Mouse (Mus musculus) heart, adult 2 months (tissue): ENCODE measurements around the gene Apeh. TPM values are rescaled to one million over a fixed set of nuclear protein-coding genes. Genes with fewer than 3 reads are reported as not detected.

Experiments
- DNase-seq, 2 experiments: peaks; one replicate each; pipeline ENCODE4 v3.0.0; 2021
- H3K27ac ChIP-seq: fragments of 200-600 bp; 2 replicates; pipeline ENCODE4 v1.8.1; 2022
- H3K27me3 ChIP-seq: fragments of 200-500 bp; 2 replicates; pipeline ENCODE4 v1.6.1; 2012; ENCODE audit warnings: mild to moderate bottlenecking, low read length, inconsistent platforms, mixed read lengths; ENCODE audit not compliant: control insufficient read depth, insufficient read depth
- H3K36me3 ChIP-seq: fragments of 200-500 bp; 2 replicates; pipeline ENCODE4 v1.6.1; 2012; ENCODE audit warnings: low read length, inconsistent platforms; ENCODE audit not compliant: control insufficient read depth, insufficient read depth
- H3K4me1 ChIP-seq: fragments of 200-500 bp; 2 replicates; pipeline ENCODE4 v1.6.1; 2011; ENCODE audit warnings: low read length; ENCODE audit not compliant: control insufficient read depth, insufficient read depth
- H3K4me3 ChIP-seq: fragments of 200-600 bp; 2 replicates; pipeline ENCODE4 v1.8.1; 2022
- H3K79me2 ChIP-seq: fragments of 200-500 bp; replicated peaks from 2 replicates; pipeline ENCODE4 v1.6.1; 2012; ENCODE audit warnings: mild to moderate bottlenecking, inconsistent platforms, low read length, moderate library complexity, mixed read lengths; ENCODE audit not compliant: control insufficient read depth, insufficient read depth
- H3K9ac ChIP-seq: fragments of 200-500 bp; 2 replicates; pipeline ENCODE4 v1.6.1; 2012; ENCODE audit warnings: low read depth, mild to moderate bottlenecking, control low read depth, inconsistent platforms, low read length, mixed read lengths
- CTCF ChIP-seq: fragments of 200-600 bp; IDR thresholded peaks from 2 replicates; pipeline ENCODE4 v1.8.1; 2022; ENCODE audit warnings: antibody characterized with exemption, mild to moderate bottlenecking, moderate library complexity
- EP300 ChIP-seq: fragments of 200-500 bp; IDR thresholded peaks from 2 replicates; pipeline ENCODE4 v1.6.1; 2011; ENCODE audit warnings: low read depth, low read length, control low read depth; ENCODE audit not compliant: insufficient read depth
- POLR2A ChIP-seq: fragments of 200-500 bp; IDR thresholded peaks from 2 replicates; pipeline ENCODE4 v1.6.1; 2011; ENCODE audit warnings: mild to moderate bottlenecking, low read depth, low read length, control low read depth; ENCODE audit not compliant: insufficient read depth
- WGBS: fragments of 180-500 bp; shearing (Covaris S2); methylation state at CpG from one replicate; pipeline ENCODE4 v1.1.7; 2018; 5-methylcytosine and 5-hydroxymethylcytosine counted together
- intact Hi-C: fragments of 180-260 bp; cut with DNase I; formaldehyde crosslinking; loops from one replicate; pipeline ENCODE4 v1.15.1; 2025
- polyA plus RNA-seq: library from polyadenylated mRNA; depleted of rRNA; stranded (reverse); fragments of >200 nt; gene quantifications from 2 replicates; pipeline ENCODE4 v1.2.3, GENCODE M21; 2012
- total RNA-seq, 2 experiments: library from RNA; stranded (reverse); gene quantifications; 2 replicates each; pipeline ENCODE4 v1.2.3; 2021

Gene Apeh
- total and polyA plus RNA-seq, 3 experiments: 37.6 to 58.0 (median 39.3) TPM

DNA sequence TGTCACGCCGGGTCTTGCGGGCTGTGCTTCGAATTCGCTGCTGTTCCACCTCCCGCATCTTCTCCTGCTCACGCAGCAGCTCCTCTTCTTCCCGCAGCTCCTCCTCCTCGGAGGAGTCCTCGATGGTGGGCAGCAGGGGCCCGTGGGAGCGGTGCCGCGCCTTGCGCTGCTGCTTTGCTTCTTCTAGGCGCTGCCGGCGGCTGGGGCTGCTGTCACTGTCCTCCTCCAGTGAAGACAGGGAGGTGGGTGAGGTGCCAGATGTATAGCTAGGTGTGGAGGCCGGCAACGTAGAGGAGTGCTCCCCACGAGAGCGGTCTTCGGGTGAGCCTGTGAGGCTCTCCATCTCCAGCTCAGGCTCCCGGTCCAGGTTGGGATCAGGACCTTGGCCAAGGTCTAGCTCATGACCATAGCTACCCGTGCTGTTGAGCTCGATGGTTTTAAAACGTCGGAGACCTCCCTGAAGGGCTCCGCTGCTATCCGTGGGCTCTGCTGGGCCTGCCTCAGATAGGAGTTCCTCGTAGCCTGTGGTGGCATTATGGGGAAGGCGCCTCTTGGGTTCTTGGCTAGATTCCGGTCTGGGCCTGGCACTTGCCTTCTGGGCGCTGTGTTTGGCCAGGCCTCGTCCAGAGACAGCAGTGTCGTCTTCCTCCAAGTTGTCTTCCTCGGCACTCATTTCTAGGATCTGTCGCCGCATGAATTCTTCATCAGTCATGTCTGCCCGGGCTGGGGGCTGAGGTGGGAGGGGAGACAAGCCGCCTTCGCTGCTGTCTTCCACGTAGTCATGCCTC lies 21.1 kb upstream of the Apeh start:
- no peak overlapping the region for H3K9ac ChIP-seq
- H3K27ac ChIP-seq: no peak overlapping the region
- TF ChIP-seq CTCF: no peak
- TF ChIP-seq EP300: no peak
- TF ChIP-seq POLR2A: no peak
- peaks cover 1% of the 10 kb centered on the region; the same call in 1 of the 2 replicates for H3K4me1 ChIP-seq
- no peak for DNase-seq
- intact Hi-C loops: no loop called here
- no peak overlapping the region for H3K4me3 ChIP-seq
- H3K79me2 ChIP-seq: no peaks in the 10 kb centered on the region
- WGBS: 68% methylated on average over 43 of the region's 43 CpGs
- no peaks in the 10 kb centered on the region for H3K36me3 ChIP-seq
- peaks cover 2% of the 10 kb centered on the region; the same call in 1 of the 2 replicates for H3K27me3 ChIP-seq

DNA sequence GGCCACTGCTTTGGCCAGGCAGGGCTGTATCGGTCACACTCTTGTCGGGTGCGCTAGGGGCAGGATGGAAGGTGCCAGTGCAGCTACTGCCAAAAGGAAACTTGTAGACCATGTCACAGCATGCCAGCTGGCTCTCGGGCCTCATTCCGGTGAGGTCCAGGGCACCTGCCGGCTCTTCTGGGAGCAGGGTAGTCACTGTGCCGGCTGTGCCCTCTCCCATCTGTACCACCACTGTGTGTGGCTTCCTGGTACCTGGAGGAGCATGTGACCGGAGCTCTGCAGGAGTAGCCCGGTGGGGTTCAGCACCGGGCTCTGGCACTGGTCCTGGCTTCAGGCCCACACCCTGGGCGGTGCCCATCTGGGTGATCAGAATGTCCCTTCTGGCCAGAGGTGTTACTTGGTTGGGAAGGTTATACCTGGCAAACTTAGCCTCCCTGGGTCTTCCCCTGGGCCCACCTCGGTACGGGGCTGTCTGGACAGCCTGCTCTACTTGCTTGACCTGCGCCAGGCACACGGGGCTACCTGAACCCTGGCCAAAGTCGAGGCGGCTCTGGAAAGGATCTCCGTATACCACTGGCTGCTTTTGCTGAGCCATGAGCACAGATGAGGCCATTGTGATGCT lies 18.4 kb upstream of the Apeh start:
- peak; percentile 42 to 66 for DNase-seq
- 83% methylated on average over 18 of the region's 18 CpGs for WGBS
- Histone ChIP-seq H3K27me3 (peaks cover 2% of the 10 kb centered on the region; the same call in 1 of the 2 replicates), H3K9ac (no peak overlapping the region), H3K36me3 (no peaks in the 10 kb centered on the region), H3K27ac (no peak overlapping the region), H3K4me3 (no peak overlapping the region), H3K79me2 (no peaks in the 10 kb centered on the region), H3K4me1 (no peaks in the 10 kb centered on the region)
- intact Hi-C loops: no loop called here
- TF ChIP-seq POLR2A (no peak), CTCF (no peak), EP300 (no peak)

DNA sequence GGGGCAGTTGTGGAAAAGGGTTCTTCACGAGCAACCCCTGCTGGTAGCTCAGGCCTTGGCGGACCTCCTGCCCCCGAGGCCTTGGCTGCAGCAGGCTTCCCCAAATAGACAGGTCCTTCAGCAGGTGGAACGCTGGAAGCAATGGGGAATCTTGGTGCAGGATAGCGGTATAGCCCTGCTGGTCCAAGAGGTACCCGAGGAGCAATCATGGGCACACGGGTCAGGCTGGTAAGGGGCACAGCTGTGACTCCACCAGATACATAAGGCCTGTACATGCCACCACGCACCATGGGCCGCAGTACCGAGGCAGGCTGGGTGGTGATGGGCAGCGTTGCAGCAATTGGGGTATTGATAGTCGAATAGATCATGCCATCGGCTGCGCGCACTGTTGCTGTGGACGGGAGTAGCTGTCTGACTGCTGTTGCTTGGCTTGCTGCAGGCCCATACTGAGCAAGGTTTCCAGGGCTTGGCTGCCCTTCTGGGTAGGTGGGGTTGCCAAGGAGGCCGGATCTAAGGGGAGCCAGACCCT lies 17.3 kb upstream of the Apeh start:
- Histone ChIP-seq H3K4me3 (no peak overlapping the region), H3K79me2 (no peaks in the 10 kb centered on the region), H3K27ac (no peak overlapping the region), H3K4me1 (no peaks in the 10 kb centered on the region), H3K36me3 (no peaks in the 10 kb centered on the region), H3K9ac (no peak overlapping the region; the same call in 1 of the 2 replicates), H3K27me3 (peaks cover 2% of the 10 kb centered on the region; the same call in 1 of the 2 replicates)
- no peak for DNase-seq
- intact Hi-C loops: no loop called here
- WGBS: 72% methylated on average over 17 of the region's 17 CpGs
- TF ChIP-seq EP300 (no peak), CTCF (0 out of 2 replicates have a peak, but pooled peaks have one; percentile 3)

DNA sequence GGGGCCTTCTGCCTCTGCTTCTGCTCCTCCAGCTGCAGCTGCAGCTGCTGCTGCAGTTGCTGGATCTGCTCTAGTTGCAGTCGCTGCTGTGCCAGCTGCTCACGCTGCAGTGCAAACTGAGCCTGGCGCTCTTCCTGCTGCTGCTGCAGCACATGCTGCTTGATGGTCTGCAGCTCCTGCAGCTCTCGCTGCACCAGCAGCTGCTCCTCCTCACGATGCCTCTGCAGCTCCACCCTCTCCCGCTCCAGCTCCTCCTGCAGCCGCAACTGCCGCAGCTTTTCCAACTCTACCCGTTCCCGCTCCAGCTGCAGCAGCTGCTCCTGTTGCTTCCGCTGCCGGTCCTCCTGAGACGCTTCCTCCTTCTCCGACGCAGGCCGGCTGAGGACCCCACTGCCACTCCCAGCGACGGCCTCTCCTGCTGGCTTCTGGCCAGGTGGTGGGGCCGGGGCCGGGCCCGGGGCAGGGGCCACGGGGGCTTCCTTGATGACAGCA lies 16.7 kb upstream of the Apeh start:
- H3K4me3 ChIP-seq: peak overlapping the region; percentile 14; the same call in 1 of the 2 replicates
- no peak overlapping the region for H3K27ac ChIP-seq
- no peak for TF ChIP-seq POLR2A
- TF ChIP-seq CTCF: no peak
- TF ChIP-seq EP300: no peak
- 6% methylated on average over 22 of the region's 22 CpGs for WGBS
- peak overlapping the region; percentile 4; the same call in 1 of the 2 replicates for H3K9ac ChIP-seq
- no peaks in the 10 kb centered on the region for H3K36me3 ChIP-seq
- H3K27me3 ChIP-seq: peaks cover 2% of the 10 kb centered on the region; the same call in 1 of the 2 replicates
- H3K79me2 ChIP-seq: no peaks in the 10 kb centered on the region
- intact Hi-C loops: no loop called here
- H3K4me1 ChIP-seq: no peaks in the 10 kb centered on the region
- no peak for DNase-seq

DNA sequence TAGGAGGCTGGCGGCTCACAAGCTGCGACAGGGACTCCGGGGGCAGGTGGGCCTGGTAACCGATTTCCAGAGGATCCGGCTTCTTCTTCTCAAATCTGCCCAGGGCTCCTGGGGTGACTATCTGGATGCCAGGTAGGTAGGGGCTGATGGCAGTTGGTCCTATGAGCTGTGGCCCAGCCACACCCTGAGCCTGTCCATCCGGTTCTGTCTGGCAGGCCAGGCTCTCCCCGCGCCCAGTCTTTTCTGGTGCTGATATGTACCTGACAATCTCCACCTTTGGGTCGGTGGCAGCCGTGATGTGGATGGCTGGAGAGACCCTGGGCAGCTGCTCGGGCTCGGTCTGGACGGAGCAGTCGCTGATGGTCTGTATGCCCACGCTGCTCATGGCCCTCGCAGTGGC lies 15.8 kb upstream of the Apeh start:
- Histone ChIP-seq H3K36me3 (no peaks in the 10 kb centered on the region), H3K4me3 (no peak overlapping the region), H3K27ac (no peak overlapping the region), H3K4me1 (no peaks in the 10 kb centered on the region), H3K27me3 (peaks cover 1% of the 10 kb centered on the region; the same call in 1 of the 2 replicates), H3K9ac (no peak overlapping the region), H3K79me2 (no peaks in the 10 kb centered on the region)
- intact Hi-C loops: no loop called here
- WGBS: 83% methylated on average over 16 of the region's 16 CpGs
- DNase-seq: no peak
- no peak for TF ChIP-seq EP300
- no peak for TF ChIP-seq CTCF
- no peak for TF ChIP-seq POLR2A

DNA sequence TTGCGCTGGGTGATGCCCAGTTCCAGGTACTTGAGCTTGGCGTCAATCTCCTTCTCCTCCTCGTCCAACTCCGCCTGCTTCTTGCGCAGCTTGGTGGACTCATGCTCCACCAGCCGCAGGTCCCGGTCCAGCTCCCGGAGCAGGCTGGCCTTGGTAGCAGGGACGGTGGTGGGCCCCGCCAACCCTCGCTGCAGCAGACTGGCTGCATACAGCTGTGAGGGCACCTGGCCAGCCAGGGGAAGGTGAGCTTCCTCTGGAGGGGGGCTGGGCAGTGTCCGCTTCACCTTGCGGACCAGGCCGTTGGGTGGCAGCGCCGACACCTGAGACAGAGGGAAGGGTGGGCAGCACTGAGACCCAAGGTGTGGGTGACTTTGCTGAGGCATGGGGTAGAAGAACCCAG lies 13.5 kb upstream of the Apeh start:
- WGBS: 94% methylated on average over 16 of the region's 16 CpGs
- DNase-seq: no peak
- Histone ChIP-seq H3K9ac (no peak overlapping the region), H3K4me3 (no peak overlapping the region), H3K27ac (no peak overlapping the region), H3K4me1 (no peaks in the 10 kb centered on the region), H3K27me3 (no peaks in the 10 kb centered on the region), H3K36me3 (no peaks in the 10 kb centered on the region), H3K79me2 (no peaks in the 10 kb centered on the region)
- TF ChIP-seq POLR2A: no peak
- no peak for TF ChIP-seq CTCF
- TF ChIP-seq EP300: no peak
- intact Hi-C loops: no loop called here
